Mouse (Mus musculus): ENCODE data around the gene Specc1. TPM values are rescaled to one million over a fixed set of nuclear protein-coding genes. Genes with fewer than 3 reads are reported as not detected.

The Specc1 gene
- polyA plus RNA-seq, 1 experiment from 2014 or later = 15.7 TPM

Other genes with a start within 250 kb of the Specc1 start
- gene Slc5a10, start 235.9 kb upstream of the Specc1 start, polyA plus RNA-seq (2016; fragmentation: Nextera tagmentation; extraction: Ambion mirVana) = not detected in 2 replicates
- gene Prpsap2, start 194.7 kb upstream of the Specc1 start, polyA plus RNA-seq (2016; fragmentation: Nextera tagmentation; extraction: Ambion mirVana) = 62.2 and 64.2 TPM in 2 replicates
- gene Ulk2, start 101.7 kb upstream of the Specc1 start, polyA plus RNA-seq (2016; fragmentation: Nextera tagmentation; extraction: Ambion mirVana) = 31.4 and 32.3 TPM in 2 replicates
- gene Akap10, start 26.5 kb upstream of the Specc1 start, polyA plus RNA-seq (2016; fragmentation: Nextera tagmentation; extraction: Ambion mirVana) = 18.4 and 19.6 TPM in 2 replicates